ENCODE assay signal across 9 mouse cellular contexts in genomic region chr1:78197351-78198234, GRCm38 (mm10). TPM values are rescaled to one million over a fixed set of nuclear protein-coding genes. Genes with fewer than 3 reads are reported as not detected.
A peak's percentile ranks its signal among the peaks of the same experiment; 100 is the strongest.
DNase-seq lines count a peak whose midpoint lies in the region; TF ChIP-seq lines count a peak whose summit lies in the region.
"Had no signal": no experiment of that assay in that cellular context is flagged by ENCODE, and none has a peak within 500 bp of the region (broad histone marks: within the 10 kb centered on the region; RNA-seq: fewer than 3 reads in every experiment).

No protein-coding gene starts in this region.

- H3K27me3 ChIP-seq in E14TG2a.4 (ENCODE audit: insufficient read depth, low read length) = peaks cover 98% of the 10 kb centered on the region
- H3K27me3 ChIP-seq in hindbrain, embryonic 10.5 days (ENCODE audit: insufficient read depth, poor library complexity, severe bottlenecking) = peaks cover 97% of the 10 kb centered on the region
- peaks cover 99% of the 10 kb centered on the region for H3K27me3 ChIP-seq in midbrain, embryonic 10.5 days (ENCODE audit: low read depth, poor library complexity, severe bottlenecking)

- no peak for TF ChIP-seq CTCF in gastrocnemius, adult 2 months (IDR thresholded peaks at IDR 0.05)
- no peak for TF ChIP-seq CTCF in E14TG2a.4 (conservative IDR thresholded peaks at IDR 0.05; ENCODE audit: low read length)

- H3K4me1 ChIP-seq in E14TG2a.4 (replicated peaks; ENCODE audit: low read depth, low read length) = peaks cover 49% of the 10 kb centered on the region
- peaks cover 68% of the 10 kb centered on the region for H3K4me1 ChIP-seq in hindbrain, embryonic 10.5 days (replicated peaks)
- H3K4me1 ChIP-seq in midbrain, embryonic 10.5 days = peaks cover 66% of the 10 kb centered on the region

- intact Hi-C loops in gastrocnemius, adult 2 months (cut with DNase I) = no loop called here

- no peaks in the 10 kb centered on the region for H3K36me3 ChIP-seq in E14TG2a.4 (ENCODE audit: insufficient read depth, low read length)
- peaks cover 23% of the 10 kb centered on the region for H3K36me3 ChIP-seq in hindbrain, embryonic 10.5 days
- H3K36me3 ChIP-seq in midbrain, embryonic 10.5 days = peaks cover 18% of the 10 kb centered on the region

- no peak for DNase-seq in gastrocnemius, adult 2 months
- DNase-seq in gastrocnemius, adult 8-10 months (ENCODE audit: low spot score in 2 of 2) = no peak
- peak; percentile 72 for DNase-seq in hindbrain, embryonic 10.5 days (ENCODE audit: low spot score)
- DNase-seq in midbrain, embryonic 10.5 days (ENCODE audit: low spot score) = peak; percentile 55
- no peak for DNase-seq in layer of hippocampus, adult 11-12 months (ENCODE audit: low spot score)
- DNase-seq in ovary, adult 18-20 months (ENCODE audit: low spot score) = no peak
- DNase-seq in thymus, postnatal 25 days = no peak
- DNase-seq: gastrocnemius, postnatal 10 days had no signal

- peaks cover 5% of the 10 kb centered on the region; the same call in 1 of the 2 replicates for H3K9me3 ChIP-seq in E14TG2a.4 (ENCODE audit: low read length)
- H3K9me3 ChIP-seq in hindbrain, embryonic 10.5 days = no peaks in the 10 kb centered on the region
- H3K9me3 ChIP-seq in midbrain, embryonic 10.5 days (replicated peaks) = no peaks in the 10 kb centered on the region

- H3K4me3 ChIP-seq in gastrocnemius, adult 2 months = peak overlapping the region; percentile 64
- peak overlapping the region; percentile 71 for H3K4me3 ChIP-seq in E14TG2a.4 (replicated peaks; ENCODE audit: low read length)
- H3K4me3 ChIP-seq in hindbrain, embryonic 10.5 days = peak overlapping the region; percentile 72
- peak overlapping the region; percentile 75 for H3K4me3 ChIP-seq in midbrain, embryonic 10.5 days

- WGBS in hindbrain, embryonic 10.5 days = under 1% methylated on average over 21 of the region's 21 CpGs
- under 1% methylated on average over 21 of the region's 21 CpGs for WGBS in midbrain, embryonic 10.5 days

- no peak overlapping the region for H3K27ac ChIP-seq in gastrocnemius, adult 2 months
- peak overlapping the region; percentile 95 for H3K27ac ChIP-seq in hindbrain, embryonic 10.5 days
- H3K27ac ChIP-seq in midbrain, embryonic 10.5 days (replicated peaks) = peak overlapping the region; percentile 93

RNA-seq across cellular contexts. Expression of gene Pax3, which starts 0.7 kb away (rescaled TPM):
- total RNA-seq in gastrocnemius, adult 2 months (2021) = not detected
- not detected for total RNA-seq in gastrocnemius, adult 8-10 months (2022)
- 47.6 and 54.6 TPM in 2 replicates for polyA plus RNA-seq in hindbrain, embryonic 10.5 days (2016; fragmentation: Nextera tagmentation; extraction: Ambion mirVana)
- polyA plus RNA-seq in midbrain, embryonic 10.5 days (2016; fragmentation: Nextera tagmentation; extraction: Ambion mirVana) = 33.6 and 34.3 TPM in 2 replicates

Comparison
In these comparisons a context has a peak if more than half of its experiments do, and no peak if none do; other contexts are left out.
1. DNase-seq: peak in hindbrain, embryonic 10.5 days (single experiment) and midbrain, embryonic 10.5 days (single experiment); none in gastrocnemius, adult 2 months (single experiment), gastrocnemius, adult 8-10 months (0 of 2), layer of hippocampus, adult 11-12 months (single experiment), ovary, adult 18-20 months (single experiment) and thymus, postnatal 25 days (single experiment).
2. Peak in every context shown above with its lines, with median percentiles within 50 percentile points of each other: H3K4me3 ChIP-seq.